Mouse (Mus musculus): ENCODE measurements at regions not wholly inside any gene's neighbourhood (a gene's known extent, or its start where the extent isn't known, plus 50 kb on each side); places are given as distances from the start of the nearest gene placed in this dataset.

GRCm38 (mm10) chr9:79233751-79234150 is 484.9 kb downstream of the Col12a1 start:
- no peaks in the 10 kb centered on the region for H3K9me3 ChIP-seq (ENCODE audit: control insufficient read depth, low read length)
- no peak overlapping the region for H3K4me2 ChIP-seq (ENCODE audit: low read length)
- no peak for ATAC-seq
- no peaks in the 10 kb centered on the region for H3K27me3 ChIP-seq (replicated peaks; ENCODE audit: control insufficient read depth, insufficient read depth, low read length)
- no peaks in the 10 kb centered on the region for H3K4me1 ChIP-seq (ENCODE audit: control insufficient read depth, insufficient read depth, low read depth, low read length)
- H3K4me3 ChIP-seq (ENCODE audit: low read length) = no peak overlapping the region
- no peaks in the 10 kb centered on the region for H3K36me3 ChIP-seq (ENCODE audit: control insufficient read depth, insufficient read depth, low read length)
- 94% methylated on average over 1 of the region's 1 CpGs for WGBS
- no peak overlapping the region for H3K9ac ChIP-seq (ENCODE audit: low read depth, low read length)
- no peak overlapping the region for H3K27ac ChIP-seq (ENCODE audit: low read depth, low read length)

- Histone ChIP-seq H3K4me2 (ENCODE audit: low read length) (no peak overlapping the region; the same call in 1 of the 2 replicates), H3K9ac (ENCODE audit: low read depth, low read length) (no peak overlapping the region), H3K4me1 (ENCODE audit: control insufficient read depth, insufficient read depth, low read depth, low read length) (no peaks in the 10 kb centered on the region), H3K4me3 (ENCODE audit: low read length) (no peak overlapping the region), H3K36me3 (ENCODE audit: control insufficient read depth, insufficient read depth, low read length) (no peaks in the 10 kb centered on the region), H3K9me3 (ENCODE audit: control insufficient read depth, low read length) (no peaks in the 10 kb centered on the region), H3K27ac (ENCODE audit: low read depth, low read length) (no peak overlapping the region), H3K27me3 (replicated peaks; ENCODE audit: control insufficient read depth, insufficient read depth, low read length) (no peaks in the 10 kb centered on the region)
- ATAC-seq = peak; percentile 71
- WGBS = 73% methylated on average over 13 of the region's 13 CpGs
Observed at GRCm38 (mm10) chr9:79269646-79270213, 448.9 kb downstream of the Col12a1 start.

GRCm38 (mm10) chr9:79270256-79270655 is 448.4 kb downstream of the Col12a1 start:
- no peak overlapping the region for H3K27ac ChIP-seq (ENCODE audit: low read depth, low read length)

GRCm38 (mm10) chr9:79287849-79288248 is 430.8 kb downstream of the Col12a1 start:
- 89% methylated on average over 3 of the region's 3 CpGs for WGBS
- ATAC-seq = no peak
- no peak overlapping the region for H3K27ac ChIP-seq (ENCODE audit: low read depth, low read length)
- H3K9me3 ChIP-seq (ENCODE audit: control insufficient read depth, low read length) = no peaks in the 10 kb centered on the region
- no peak overlapping the region for H3K9ac ChIP-seq (ENCODE audit: low read depth, low read length)
- H3K36me3 ChIP-seq (ENCODE audit: control insufficient read depth, insufficient read depth, low read length) = no peaks in the 10 kb centered on the region
- no peaks in the 10 kb centered on the region for H3K4me1 ChIP-seq (ENCODE audit: control insufficient read depth, insufficient read depth, low read depth, low read length)
- no peaks in the 10 kb centered on the region for H3K27me3 ChIP-seq (replicated peaks; ENCODE audit: control insufficient read depth, insufficient read depth, low read length)
- H3K4me2 ChIP-seq (ENCODE audit: low read length) = no peak overlapping the region
- H3K4me3 ChIP-seq (ENCODE audit: low read length) = no peak overlapping the region

More at GRCm38 (mm10) chr9:79270256-79270655, 448.4 kb downstream of the Col12a1 start:
- H3K4me1 ChIP-seq (ENCODE audit: control insufficient read depth, insufficient read depth, low read depth, low read length) = no peaks in the 10 kb centered on the region
- no peaks in the 10 kb centered on the region for H3K27me3 ChIP-seq (replicated peaks; ENCODE audit: control insufficient read depth, insufficient read depth, low read length)
- ATAC-seq = peak; percentile 98
- 49% methylated on average over 2 of the region's 2 CpGs for WGBS
- H3K9ac ChIP-seq (ENCODE audit: low read depth, low read length) = no peak overlapping the region
- no peak overlapping the region for H3K4me2 ChIP-seq (ENCODE audit: low read length)
- no peaks in the 10 kb centered on the region for H3K36me3 ChIP-seq (ENCODE audit: control insufficient read depth, insufficient read depth, low read length)
- H3K9me3 ChIP-seq (ENCODE audit: control insufficient read depth, low read length) = no peaks in the 10 kb centered on the region
- H3K4me3 ChIP-seq (ENCODE audit: low read length) = no peak overlapping the region

GRCm38 (mm10) chr9:79295306-79295705 is 423.3 kb downstream of the Col12a1 start:
- H3K36me3 ChIP-seq (ENCODE audit: control insufficient read depth, insufficient read depth, low read length) = no peaks in the 10 kb centered on the region
- no peak overlapping the region for H3K4me2 ChIP-seq (ENCODE audit: low read length)
- no peaks in the 10 kb centered on the region for H3K4me1 ChIP-seq (ENCODE audit: control insufficient read depth, insufficient read depth, low read depth, low read length)
- no peaks in the 10 kb centered on the region for H3K9me3 ChIP-seq (ENCODE audit: control insufficient read depth, low read length)
- H3K27ac ChIP-seq (ENCODE audit: low read depth, low read length) = no peak overlapping the region
- H3K4me3 ChIP-seq (ENCODE audit: low read length) = no peak overlapping the region
- WGBS = 77% methylated on average over 3 of the region's 3 CpGs
- H3K27me3 ChIP-seq (replicated peaks; ENCODE audit: control insufficient read depth, insufficient read depth, low read length) = no peaks in the 10 kb centered on the region
- no peak for ATAC-seq
- H3K9ac ChIP-seq (ENCODE audit: low read depth, low read length) = no peak overlapping the region

- peak; percentile 63 for ATAC-seq
- Histone ChIP-seq H3K9me3 (ENCODE audit: control insufficient read depth, low read length) (no peaks in the 10 kb centered on the region), H3K4me3 (ENCODE audit: low read length) (no peak overlapping the region), H3K4me1 (ENCODE audit: control insufficient read depth, insufficient read depth, low read depth, low read length) (no peaks in the 10 kb centered on the region), H3K9ac (ENCODE audit: low read depth, low read length) (no peak overlapping the region), H3K27me3 (replicated peaks; ENCODE audit: control insufficient read depth, insufficient read depth, low read length) (no peaks in the 10 kb centered on the region), H3K36me3 (ENCODE audit: control insufficient read depth, insufficient read depth, low read length) (no peaks in the 10 kb centered on the region), H3K27ac (ENCODE audit: low read depth, low read length) (no peak overlapping the region), H3K4me2 (ENCODE audit: low read length) (no peak overlapping the region)
- WGBS = 65% methylated on average over 3 of the region's 3 CpGs
Observed at GRCm38 (mm10) chr9:79301580-79301979, 417.1 kb downstream of the Col12a1 start.

- no peak overlapping the region for H3K4me2 ChIP-seq (ENCODE audit: low read length)
- ATAC-seq = no peak
- no peaks in the 10 kb centered on the region for H3K9me3 ChIP-seq (ENCODE audit: control insufficient read depth, low read length)
- H3K27ac ChIP-seq (ENCODE audit: low read depth, low read length) = no peak overlapping the region
- no peak overlapping the region for H3K9ac ChIP-seq (ENCODE audit: low read depth, low read length)
- H3K4me1 ChIP-seq (ENCODE audit: control insufficient read depth, insufficient read depth, low read depth, low read length) = no peaks in the 10 kb centered on the region
- no peaks in the 10 kb centered on the region for H3K27me3 ChIP-seq (replicated peaks; ENCODE audit: control insufficient read depth, insufficient read depth, low read length)
- 76% methylated on average over 3 of the region's 3 CpGs for WGBS
- no peak overlapping the region for H3K4me3 ChIP-seq (ENCODE audit: low read length)
- no peaks in the 10 kb centered on the region for H3K36me3 ChIP-seq (ENCODE audit: control insufficient read depth, insufficient read depth, low read length)
Observed at GRCm38 (mm10) chr9:79310591-79310990, 408.0 kb downstream of the Col12a1 start.

- Histone ChIP-seq H3K4me3 (ENCODE audit: low read length) (no peak overlapping the region), H3K27ac (ENCODE audit: low read depth, low read length) (no peak overlapping the region), H3K27me3 (replicated peaks; ENCODE audit: control insufficient read depth, insufficient read depth, low read length) (no peaks in the 10 kb centered on the region), H3K9me3 (ENCODE audit: control insufficient read depth, low read length) (no peaks in the 10 kb centered on the region), H3K36me3 (ENCODE audit: control insufficient read depth, insufficient read depth, low read length) (no peaks in the 10 kb centered on the region), H3K9ac (ENCODE audit: low read depth, low read length) (no peak overlapping the region), H3K4me1 (ENCODE audit: control insufficient read depth, insufficient read depth, low read depth, low read length) (no peaks in the 10 kb centered on the region), H3K4me2 (ENCODE audit: low read length) (no peak overlapping the region)
- no peak for ATAC-seq
Observed at GRCm38 (mm10) chr9:79317411-79317810, 401.2 kb downstream of the Col12a1 start.

GRCm38 (mm10) chr9:79346371-79347096 is 372.1 kb downstream of the Col12a1 start:
- Histone ChIP-seq H3K9ac (ENCODE audit: low read depth, low read length) (no peak overlapping the region), H3K36me3 (ENCODE audit: control insufficient read depth, insufficient read depth, low read length) (no peaks in the 10 kb centered on the region), H3K4me2 (ENCODE audit: low read length) (no peak overlapping the region), H3K27me3 (replicated peaks; ENCODE audit: control insufficient read depth, insufficient read depth, low read length) (no peaks in the 10 kb centered on the region), H3K4me3 (ENCODE audit: low read length) (no peak overlapping the region), H3K4me1 (ENCODE audit: control insufficient read depth, insufficient read depth, low read depth, low read length) (no peaks in the 10 kb centered on the region), H3K9me3 (ENCODE audit: control insufficient read depth, low read length) (peaks cover 5% of the 10 kb centered on the region), H3K27ac (ENCODE audit: low read depth, low read length) (no peak overlapping the region)
- ATAC-seq = peak; percentile 97
- 83% methylated on average over 15 of the region's 15 CpGs for WGBS

All from hindbrain, embryonic 16.5 days (tissue).